Mouse (Mus musculus) monocyte, adult 2 months (primary cell): Measurements from ENCODE around the gene Rufy2.

Experiments used
- DNase-seq, 2 experiments: peaks; one replicate each; pipeline ENCODE4 v3.0.0; 2022; ENCODE audit warnings: low spot score in 2 of 2, low read depth in 1 of 2

Rufy2 gene

GRCm38 (mm10) chr10:62980039-62980954 is at the start of gene Rufy2:
Gene Rufy2 (plus strand): TSS chr10:62980223.
- peak; percentile 18 to 65 for DNase-seq

- no peak for DNase-seq
Measured at GRCm38 (mm10) chr10:62932381-62932780, 47.6 kb upstream of the Rufy2 start.

- DNase-seq = peak in 1 of 2 experiments; percentile 24
Measured at GRCm38 (mm10) chr10:62944975-62945580, 34.9 kb upstream of the Rufy2 start.

GRCm38 (mm10) chr10:62946738-62947471 is 33.1 kb upstream of the Rufy2 start, which contains the start of gene Dna2:
Gene Dna2 (plus strand): TSS chr10:62947026.
- peak; percentile 36 to 45 for DNase-seq

GRCm38 (mm10) chr10:62948551-62948950 is 31.5 kb upstream of the Rufy2 start:
- peak; percentile 75 to 82 for DNase-seq

GRCm38 (mm10) chr10:62963956-62964355 is 16.1 kb upstream of the Rufy2 start:
- no peak for DNase-seq

GRCm38 (mm10) chr10:62965796-62966195 is 14.2 kb upstream of the Rufy2 start:
- DNase-seq = no peak

GRCm38 (mm10) chr10:62966291-62966690 is 13.7 kb upstream of the Rufy2 start:
- no peak for DNase-seq

- no peak for DNase-seq
Measured at GRCm38 (mm10) chr10:62971821-62972220, 8.2 kb upstream of the Rufy2 start.

GRCm38 (mm10) chr10:62979667-62980038 is 370 bp upstream of the Rufy2 start:
- no peak for DNase-seq

- DNase-seq = no peak
Measured at GRCm38 (mm10) chr10:62984072-62984471, 4.0 kb downstream of the Rufy2 start.

- no peak for DNase-seq
Measured at GRCm38 (mm10) chr10:62984495-62984894, 4.5 kb downstream of the Rufy2 start.

GRCm38 (mm10) chr10:62987341-62987740 is 7.3 kb downstream of the Rufy2 start:
- DNase-seq = no peak

GRCm38 (mm10) chr10:62990636-62991035 is 10.6 kb downstream of the Rufy2 start:
- DNase-seq = no peak

GRCm38 (mm10) chr10:62993991-62994390 is 14.0 kb downstream of the Rufy2 start:
- no peak for DNase-seq

- DNase-seq = no peak
Measured at GRCm38 (mm10) chr10:63000584-63000983, 20.6 kb downstream of the Rufy2 start.

GRCm38 (mm10) chr10:63003252-63003651 is 23.2 kb downstream of the Rufy2 start:
- DNase-seq = no peak

GRCm38 (mm10) chr10:63004556-63004955 is 24.5 kb downstream of the Rufy2 start:
- no peak for DNase-seq

GRCm38 (mm10) chr10:63008193-63008592 is 28.2 kb downstream of the Rufy2 start:
- no peak for DNase-seq

GRCm38 (mm10) chr10:63010268-63010667 is 30.2 kb downstream of the Rufy2 start:
- DNase-seq = no peak

GRCm38 (mm10) chr10:63011556-63011955 is 31.5 kb downstream of the Rufy2 start:
- DNase-seq = no peak

GRCm38 (mm10) chr10:63013476-63013875 is 33.5 kb downstream of the Rufy2 start:
- no peak for DNase-seq
